Mouse (Mus musculus): ENCODE results near the gene Grb10.

GRCm38 (mm10) chr11:11881026-11881782, 157.3 kb downstream of the Grb10 start:
- TF ChIP-seq POLR2A (IDR thresholded peaks at IDR 0.05; ENCODE audit: low read depth, low read length) (no peak), CTCF (IDR thresholded peaks at IDR 0.05; ENCODE audit: borderline replicate concordance, insufficient read depth, low read length) (no peak)
